Mouse (Mus musculus) brain, adult 2 months (tissue): ENCODE results near the gene Shf.
"Not testable (repeated sequence)": the region's sequence is repeated elsewhere in the genome, so short reads cannot be mapped to it uniquely, and the experiment has no call there.

Experiments
- DNase-seq: peaks from one replicate; pipeline ENCODE4 v3.0.0; 2011; ENCODE audit warnings: low read depth, low spot score

Shf gene

GRCm38 (mm10) chr2:122348531-122349131 is 20.3 kb downstream of the Shf start:
- DNase-seq, result peak; percentile 94

DNA sequence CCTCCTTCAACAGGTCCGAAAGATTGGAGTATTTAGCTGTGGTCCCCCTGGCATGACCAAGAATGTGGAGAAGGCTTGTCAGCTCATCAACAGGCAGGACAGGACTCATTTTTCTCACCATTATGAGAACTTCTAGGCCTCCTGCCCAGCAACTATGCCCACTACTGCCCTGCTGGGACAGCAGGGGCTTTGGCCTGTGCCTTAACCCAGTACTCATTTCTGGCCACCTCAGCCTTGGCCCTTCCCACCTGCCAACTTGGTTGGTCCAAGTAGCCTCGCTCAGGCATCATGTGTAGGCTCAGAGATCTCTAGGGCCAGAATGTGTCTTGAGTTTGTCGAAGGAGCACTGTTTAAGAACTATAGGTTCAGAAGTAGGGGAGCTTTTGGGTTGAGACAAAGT is 21.7 kb downstream of the Shf start:
- DNase-seq, result no peak

DNA sequence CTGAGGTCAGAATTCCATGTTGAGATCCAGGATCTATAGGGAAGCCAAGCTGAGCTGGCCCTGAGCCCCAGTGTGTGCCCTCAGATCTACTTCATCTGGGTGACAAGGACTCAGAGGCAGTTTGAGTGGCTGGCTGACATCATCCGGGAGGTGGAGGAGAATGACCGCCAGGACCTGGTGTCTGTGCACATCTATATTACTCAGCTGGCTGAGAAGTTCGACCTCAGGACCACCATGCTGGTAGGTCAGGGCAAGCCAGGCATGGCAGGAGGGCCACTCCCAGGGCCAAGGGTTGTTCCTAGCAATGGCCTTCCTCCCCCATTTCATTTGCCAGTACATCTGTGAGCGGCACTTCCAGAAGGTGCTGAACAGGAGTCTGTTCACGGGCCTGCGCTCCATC is 22.8 kb downstream of the Shf start:
- not testable (repeated sequence) for DNase-seq

DNA sequence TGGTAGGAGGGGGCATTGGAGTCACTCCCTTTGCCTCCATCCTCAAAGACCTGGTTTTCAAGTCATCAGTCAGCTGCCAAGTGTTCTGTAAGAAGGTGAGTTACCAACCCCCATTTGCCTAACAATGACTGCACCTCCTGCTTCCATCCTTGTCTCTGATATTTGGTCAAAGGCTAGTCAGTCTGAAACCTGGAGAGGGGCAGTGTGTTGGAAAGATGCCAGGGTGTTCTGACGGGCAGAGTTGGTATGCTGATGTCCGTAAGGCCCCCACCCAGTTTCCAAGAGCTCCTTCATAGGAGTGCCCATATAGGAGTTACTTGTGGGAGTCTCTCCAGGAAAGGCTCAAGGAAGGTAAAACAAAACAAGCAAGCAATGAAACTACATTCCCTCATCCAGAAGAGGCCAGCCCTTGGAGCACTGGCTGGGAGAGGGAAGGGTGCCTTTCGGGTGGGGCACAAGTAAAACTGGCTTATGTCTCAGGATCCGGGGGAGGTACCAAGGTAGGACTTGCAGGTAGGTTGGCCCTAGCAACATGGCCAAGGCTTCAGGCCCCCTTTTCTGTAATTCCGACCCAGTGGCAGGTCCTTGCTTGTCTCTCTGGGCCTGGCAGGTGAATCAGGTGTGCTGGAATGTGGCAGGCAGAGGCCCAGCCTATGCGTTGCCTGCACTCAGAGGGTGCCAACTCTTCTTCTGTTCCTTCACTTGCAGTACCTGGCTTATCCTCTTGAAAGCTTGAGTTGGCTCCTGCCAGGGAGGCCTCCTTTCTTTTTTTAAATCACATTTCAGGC is 23.7 kb downstream of the Shf start:
- peak; percentile 46 for DNase-seq

DNA sequence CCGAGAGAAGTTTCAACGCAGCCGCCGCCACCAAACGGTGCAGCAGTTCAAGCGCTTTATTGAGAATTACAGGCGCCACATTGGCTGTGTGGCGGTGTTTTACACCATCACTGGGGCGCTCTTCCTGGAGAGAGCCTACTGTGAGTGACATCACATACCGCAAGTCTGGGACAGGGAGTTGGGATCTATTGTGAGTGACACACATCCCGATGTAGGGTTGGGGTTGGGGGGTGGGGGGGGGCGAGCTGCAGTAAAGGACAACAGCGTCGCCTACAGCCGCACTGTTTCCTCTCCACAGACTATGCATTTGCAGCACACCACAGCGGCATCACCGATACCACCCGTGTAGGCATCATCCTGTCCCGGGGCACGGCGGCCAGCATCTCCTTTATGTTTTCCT is 31.7 kb downstream of the Shf start:
- no peak for DNase-seq

- DNase-seq, result no peak
Observed at GRCm38 (mm10) chr2:122334170-122334569, 34.8 kb downstream of the Shf start.

DNA sequence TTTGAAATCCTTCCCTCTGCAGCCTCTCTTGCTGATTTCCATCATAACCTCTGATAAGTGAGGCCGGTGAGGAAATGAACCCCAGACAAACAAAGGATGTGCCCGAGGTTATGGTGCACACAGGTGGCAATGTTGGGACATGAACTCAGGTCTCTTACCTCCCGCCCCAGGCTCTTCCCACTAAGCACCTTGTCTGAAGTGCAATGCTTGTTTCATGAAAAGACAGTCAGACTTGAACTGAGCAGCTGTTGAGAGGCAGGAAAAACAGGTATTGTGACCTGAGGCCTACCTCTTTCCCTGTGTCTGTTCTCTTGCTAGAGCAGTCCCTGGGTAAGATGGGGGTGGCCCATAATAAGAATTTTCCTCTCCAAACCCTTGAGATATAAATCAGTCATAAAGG is 36.7 kb downstream of the Shf start:
- DNase-seq, result no peak

GRCm38 (mm10) chr2:122330317-122330716 is 38.6 kb downstream of the Shf start:
- DNase-seq, result not testable (repeated sequence)

DNA sequence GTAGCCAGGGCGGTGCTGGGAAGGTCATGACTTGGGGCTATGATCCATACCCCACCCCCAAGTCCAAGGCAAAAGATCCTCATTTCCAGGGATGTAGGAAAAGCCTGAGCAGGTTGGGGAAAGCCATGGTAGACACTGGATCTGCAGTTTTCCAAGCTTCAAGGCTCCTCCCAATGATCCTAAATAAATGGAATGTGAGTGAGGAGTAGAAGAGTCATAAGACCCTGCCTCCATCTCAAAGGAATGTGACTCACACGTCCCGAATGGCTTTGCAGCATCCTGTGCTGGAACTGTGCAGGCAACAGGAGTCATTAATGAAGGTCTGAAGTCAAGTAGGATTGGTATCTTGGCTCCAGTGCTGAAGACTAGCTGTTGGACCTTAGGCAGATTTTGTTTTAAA is 41.0 kb downstream of the Shf start:
- no peak for DNase-seq

GRCm38 (mm10) chr2:122325361-122325760 is 43.6 kb downstream of the Shf start:
- DNase-seq, result no peak

DNA sequence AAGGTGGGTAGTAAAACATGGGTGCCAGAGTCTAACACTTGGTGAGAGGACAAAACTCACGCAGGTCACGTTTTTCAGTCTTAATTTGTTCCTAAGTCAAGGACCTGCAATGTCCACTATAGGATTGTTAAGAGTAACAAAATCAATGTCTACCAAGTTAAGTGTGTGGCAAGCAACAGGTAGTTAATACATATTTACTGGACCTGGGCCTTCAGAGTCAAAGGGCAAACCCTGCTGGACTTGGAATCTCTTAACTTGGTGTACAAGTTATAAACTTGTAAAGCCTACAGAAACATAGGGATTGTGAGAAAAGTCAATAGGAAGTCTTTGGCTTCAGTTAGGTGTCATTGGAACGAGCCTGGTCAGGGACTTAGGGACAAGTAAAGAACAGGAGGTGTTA is 44.4 kb downstream of the Shf start:
- no peak for DNase-seq

GRCm38 (mm10) chr2:122323960-122324359 is 45.0 kb downstream of the Shf start:
- DNase-seq, result no peak

- DNase-seq, result no peak
Observed at GRCm38 (mm10) chr2:122317384-122317783, 51.6 kb downstream of the Shf start.

DNA sequence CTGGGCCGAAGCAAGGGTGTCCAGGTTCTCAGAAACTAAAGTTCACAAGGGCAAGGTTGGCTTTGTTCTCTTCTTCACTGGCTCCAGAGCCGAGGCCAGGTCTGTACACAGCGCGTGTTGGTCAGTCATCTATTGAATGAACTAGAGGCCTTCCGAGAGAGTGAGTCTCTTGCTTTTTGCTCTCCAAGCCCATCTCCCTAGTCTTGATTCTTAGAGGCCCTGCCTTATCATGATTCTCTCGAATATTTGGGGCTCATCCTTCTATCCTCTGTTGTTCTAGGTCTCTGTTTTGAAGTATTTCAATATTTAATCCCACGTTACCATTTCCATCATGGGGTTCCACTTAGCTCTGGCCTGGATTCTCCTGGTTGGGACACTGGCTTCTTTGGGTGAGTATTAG is 53.6 kb downstream of the Shf start, which contains the start of gene Duox1:
Duox1 (plus strand) TSS at position 301 of the 400 bp plus-strand sequence.
- no peak for DNase-seq

DNA sequence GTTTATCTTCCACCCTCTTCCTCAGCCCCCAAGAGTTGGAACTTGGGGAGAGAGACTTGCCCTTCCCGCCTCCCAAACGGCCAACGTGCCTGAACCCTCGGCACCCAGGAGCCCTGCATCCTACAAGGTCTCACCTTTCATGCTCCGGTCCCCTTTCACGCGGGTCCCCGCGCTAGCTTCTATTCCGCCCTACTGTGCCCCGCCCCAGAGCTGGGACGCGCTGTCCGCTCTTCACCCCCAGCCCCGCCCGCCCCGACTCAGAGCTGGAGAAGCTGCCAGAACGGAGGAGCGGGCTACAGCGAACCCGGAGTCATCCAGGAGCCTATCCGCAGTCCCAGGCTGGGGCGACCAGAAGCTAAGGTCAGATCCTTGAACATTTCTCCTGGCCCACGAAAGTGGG is 55.4 kb downstream of the Shf start, which contains the start of gene Duoxa1:
Duoxa1 (minus strand) TSS at position 195 of the 400 bp plus-strand sequence.
- DNase-seq, result no peak

- DNase-seq, result peak; percentile 61
Observed at GRCm38 (mm10) chr2:122312722-122313417, 56.1 kb downstream of the Shf start.

- no peak for DNase-seq
Observed at GRCm38 (mm10) chr2:122311561-122311960, 57.4 kb downstream of the Shf start.

- peak; percentile 31 for DNase-seq
Observed at GRCm38 (mm10) chr2:122309647-122310046, 59.3 kb downstream of the Shf start.

GRCm38 (mm10) chr2:122306184-122306583 is 62.8 kb downstream of the Shf start:
- DNase-seq, result peak; percentile 38

- DNase-seq, result no peak
Observed at GRCm38 (mm10) chr2:122305097-122305892, 63.7 kb downstream of the Shf start.

- DNase-seq, result no peak
Observed at GRCm38 (mm10) chr2:122304544-122304943, 64.4 kb downstream of the Shf start.
